Mouse (Mus musculus) thymus, postnatal 14 days (tissue): ENCODE results near the gene Hdgfl3.
A peak's percentile ranks its signal among the peaks of the same experiment; 100 is the strongest.

Experiments used
- DNase-seq: peaks from one replicate; pipeline ENCODE4 v3.0.0; 2021

Hdgfl3 gene

DNA sequence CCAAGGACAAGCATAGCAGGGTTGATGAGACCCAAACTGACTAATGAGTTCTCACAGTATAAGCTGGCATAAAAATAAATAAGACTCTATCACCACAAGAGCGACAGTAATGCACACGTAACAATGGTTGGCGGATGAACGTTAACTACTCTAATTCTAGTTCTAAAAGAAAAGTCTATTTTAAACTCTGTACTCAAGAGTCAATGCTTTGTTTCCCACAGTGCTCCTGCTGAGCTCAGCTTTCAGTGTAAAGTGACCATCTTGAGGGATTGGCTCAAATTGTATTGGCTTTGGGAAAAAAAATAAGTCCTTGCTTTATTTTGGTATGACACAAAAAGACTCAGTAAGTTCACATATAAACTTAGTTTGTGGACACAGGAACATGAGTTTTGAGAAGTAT is 49.1 kb downstream of the Hdgfl3 start:
- no peak for DNase-seq

DNA sequence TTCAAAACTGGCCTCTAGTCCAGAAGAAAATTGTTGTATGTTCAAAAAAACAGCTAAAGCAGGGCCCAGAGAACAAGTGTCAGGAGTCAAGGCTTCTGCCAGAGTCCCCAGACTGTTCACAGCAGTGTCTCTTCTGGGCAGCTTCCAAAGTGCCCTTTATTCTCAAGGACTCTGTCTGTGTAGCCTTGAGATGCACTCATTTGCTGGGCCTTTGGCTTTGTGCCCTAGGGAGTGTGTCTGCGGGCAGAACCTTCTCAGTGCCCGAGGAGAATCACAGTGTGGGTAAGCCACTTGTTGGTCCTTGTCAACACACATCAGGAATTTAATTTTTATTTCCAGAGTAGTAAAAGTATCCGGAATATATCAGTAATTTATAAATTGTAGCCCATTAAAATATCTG is 52.7 kb downstream of the Hdgfl3 start:
- DNase-seq = peak; percentile 16

DNA sequence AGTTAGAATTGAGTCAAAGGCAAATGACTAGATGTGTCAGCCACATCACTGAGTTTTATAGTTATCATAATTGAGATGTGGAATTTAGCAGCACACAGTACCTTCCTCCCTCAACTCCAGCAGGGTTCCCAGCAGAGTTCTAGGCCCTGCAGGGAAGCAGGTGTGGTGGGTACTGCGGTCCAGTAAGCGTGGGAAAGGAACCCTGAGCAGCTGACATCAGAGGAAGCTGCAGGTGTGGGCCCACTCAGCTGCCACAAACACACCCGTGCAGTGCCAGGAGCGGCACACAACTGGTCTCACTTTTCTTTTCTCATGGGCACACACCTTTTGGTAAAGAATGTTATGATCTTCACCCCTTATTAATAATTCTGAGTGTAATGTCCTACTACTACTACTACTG is 53.5 kb downstream of the Hdgfl3 start:
- DNase-seq = peak; percentile 81

DNA sequence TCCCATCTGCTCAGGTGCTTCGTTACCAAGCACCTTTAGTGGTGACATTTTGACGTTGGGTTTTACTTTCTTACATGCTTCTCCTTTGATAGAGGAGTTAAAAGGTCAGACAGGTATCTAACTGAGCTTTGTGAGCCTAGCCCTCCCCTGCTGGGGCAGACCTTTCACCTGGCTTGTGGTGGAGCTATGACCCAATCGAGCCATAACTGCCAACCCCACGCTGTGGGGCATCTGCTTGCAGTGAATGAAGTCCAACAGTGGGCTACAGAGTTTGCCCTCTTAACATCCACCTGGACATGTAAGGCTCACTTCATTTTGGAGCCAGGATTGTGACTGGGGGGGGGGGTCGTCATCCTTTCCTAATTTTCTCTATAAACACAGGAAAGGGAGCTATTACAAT is 54.0 kb downstream of the Hdgfl3 start:
- peak; percentile 19 for DNase-seq

DNA sequence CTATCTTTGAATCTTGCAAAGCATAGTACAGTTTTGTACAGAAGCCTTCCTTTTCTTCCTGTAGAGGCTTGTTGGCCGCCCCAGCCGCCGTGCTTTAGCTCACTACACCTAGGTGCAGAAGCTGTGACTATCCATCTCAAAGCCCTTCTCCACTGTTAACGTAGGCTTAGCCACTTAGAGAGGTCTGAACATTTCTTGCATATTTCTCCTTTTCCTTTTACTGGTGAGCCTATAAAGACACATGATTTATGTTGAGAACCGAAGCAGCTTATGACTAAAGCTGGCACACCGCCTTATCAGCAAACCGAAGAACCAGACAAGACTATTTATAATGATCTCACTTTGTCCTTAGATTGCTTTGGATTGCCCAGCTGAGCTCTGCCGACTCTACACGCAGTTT is 58.9 kb downstream of the Hdgfl3 start:
- no peak for DNase-seq

DNA sequence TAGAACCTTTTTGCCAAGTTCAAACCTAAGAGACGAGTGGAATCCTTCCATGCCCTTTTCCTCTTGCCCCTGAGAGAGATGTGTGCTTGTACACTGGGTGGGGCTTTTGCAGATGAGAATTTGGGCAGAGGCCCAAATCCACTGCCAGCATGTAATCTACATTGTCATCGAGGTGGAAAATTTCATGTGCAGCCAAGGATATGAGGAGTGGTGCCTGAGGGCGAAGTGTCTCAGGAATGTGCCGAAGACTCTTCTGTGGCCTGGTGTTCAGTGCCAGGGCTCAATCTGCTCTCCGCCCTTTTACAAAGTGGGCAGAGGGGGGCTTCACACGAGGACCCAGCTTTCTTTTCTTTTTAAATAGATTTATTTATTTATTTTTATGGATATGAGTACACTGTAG is 59.6 kb downstream of the Hdgfl3 start:
- DNase-seq = no peak

DNA sequence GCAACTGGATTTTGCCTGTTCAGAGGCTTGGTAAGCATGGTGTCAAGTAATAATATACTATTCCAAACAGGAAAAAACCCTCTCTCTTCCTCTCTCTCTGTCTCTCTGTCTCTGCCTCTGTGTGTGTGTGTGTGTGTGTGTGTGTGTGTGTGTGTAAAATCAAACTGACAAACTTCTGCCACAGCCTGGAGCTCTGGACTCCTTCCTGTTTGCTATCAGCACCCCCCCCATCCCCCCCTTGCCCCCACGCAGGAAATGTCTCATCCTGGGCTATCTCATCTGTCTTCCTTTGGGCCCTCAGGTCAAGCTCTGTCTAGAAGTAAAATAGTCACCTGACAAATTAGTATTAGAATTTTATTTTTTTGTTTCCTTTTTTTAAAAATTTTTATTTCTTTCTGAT is 60.5 kb downstream of the Hdgfl3 start:
- no peak for DNase-seq

DNA sequence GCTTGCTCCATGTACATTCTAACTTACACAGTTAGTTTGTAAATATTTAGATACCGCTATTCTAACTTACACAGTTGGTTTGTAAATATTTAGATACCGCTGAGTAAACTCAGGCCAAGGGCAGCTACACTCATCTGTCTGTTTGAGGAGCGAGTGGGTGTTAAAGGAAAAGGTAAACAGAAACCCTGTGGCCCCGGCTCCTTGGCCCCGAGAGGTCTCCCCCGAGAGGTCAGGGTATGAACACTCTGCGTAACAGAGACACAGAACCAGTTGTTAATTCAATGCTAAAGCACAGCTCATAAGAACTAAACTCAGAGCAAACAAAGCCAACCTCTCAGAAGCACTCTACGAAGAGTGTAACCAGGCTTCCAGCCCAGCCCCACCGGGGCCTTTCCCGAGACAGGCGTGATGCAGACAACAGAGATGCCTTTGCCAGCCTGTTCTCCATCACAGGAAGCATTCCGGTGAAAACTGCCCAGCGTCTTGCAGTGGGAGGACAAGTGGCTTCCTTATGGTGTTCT is 61.7 kb downstream of the Hdgfl3 start:
- no peak for DNase-seq

DNA sequence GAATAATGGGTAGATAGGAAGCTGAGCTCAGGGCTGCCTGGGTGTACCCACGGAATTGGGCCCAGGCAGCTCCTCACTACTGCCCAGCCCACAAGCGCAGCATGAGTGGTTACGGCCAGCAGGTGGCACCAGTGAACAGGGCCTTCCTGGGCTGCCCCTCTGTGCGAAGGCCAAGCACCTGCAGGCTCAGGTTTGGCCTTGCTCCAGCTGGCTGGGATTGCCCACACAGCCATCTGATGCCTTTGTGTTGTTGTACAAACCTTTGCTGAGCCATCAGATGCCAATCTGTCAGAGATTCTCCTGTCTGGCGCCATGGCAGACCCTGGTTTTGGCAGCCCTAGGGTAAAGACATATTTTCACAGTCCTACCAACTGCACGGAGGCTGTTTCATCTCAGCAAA is 66.1 kb downstream of the Hdgfl3 start:
- DNase-seq = peak; percentile 84

DNA sequence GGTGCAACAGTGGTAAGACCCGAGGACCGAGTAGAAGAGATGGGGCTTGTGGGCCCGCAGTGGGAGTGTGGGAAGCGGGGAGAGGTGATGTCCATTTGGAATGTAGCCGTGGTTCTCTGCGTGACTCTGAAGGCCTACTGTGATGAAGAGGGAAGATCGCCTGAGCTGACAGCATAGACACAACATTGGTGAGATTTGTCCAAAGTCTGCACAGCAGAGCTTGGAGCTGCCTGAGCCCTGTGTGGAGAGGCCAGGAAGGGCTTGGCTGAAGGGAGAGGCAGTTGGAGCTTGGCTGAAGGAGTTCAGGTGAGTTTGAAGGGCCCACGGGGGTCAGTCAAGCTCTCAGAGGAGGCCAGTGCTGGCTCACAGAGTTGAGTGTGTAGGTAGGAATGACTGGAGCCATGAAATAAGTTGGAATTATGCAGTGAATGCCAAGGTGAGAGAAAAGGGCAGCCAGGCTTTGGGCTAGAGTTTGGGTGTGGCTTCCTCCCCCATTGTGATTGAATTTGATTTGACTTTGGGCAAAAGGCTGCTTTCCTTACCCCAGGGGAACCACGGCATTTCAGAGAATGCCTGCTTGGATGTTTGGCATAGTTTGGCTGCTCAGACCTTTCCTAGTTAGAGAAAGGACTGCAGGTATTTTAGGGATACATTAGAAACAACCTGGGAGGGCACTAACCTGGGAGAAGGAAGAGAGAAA is 66.9 kb downstream of the Hdgfl3 start:
- no peak for DNase-seq

DNA sequence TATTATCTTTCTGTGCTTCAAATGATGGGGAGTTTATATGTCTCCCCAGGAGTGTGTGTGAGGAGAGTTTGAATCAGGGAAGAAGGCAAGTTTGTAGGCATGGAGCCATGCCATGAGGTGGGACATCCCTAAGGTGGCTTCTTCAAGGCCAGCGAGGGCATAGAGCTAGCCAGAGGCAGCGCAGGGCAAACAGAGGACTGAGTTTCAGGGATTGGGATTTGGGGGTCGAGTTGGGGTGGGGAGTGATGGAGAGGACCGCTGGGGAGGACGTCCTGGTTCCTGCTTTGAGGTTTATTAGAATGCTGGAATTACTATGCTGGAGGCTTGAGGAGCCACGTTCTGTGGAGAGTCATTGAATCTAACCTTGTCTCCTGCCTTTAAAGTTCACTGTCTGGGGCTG is 68.3 kb downstream of the Hdgfl3 start:
- DNase-seq = no peak

DNA sequence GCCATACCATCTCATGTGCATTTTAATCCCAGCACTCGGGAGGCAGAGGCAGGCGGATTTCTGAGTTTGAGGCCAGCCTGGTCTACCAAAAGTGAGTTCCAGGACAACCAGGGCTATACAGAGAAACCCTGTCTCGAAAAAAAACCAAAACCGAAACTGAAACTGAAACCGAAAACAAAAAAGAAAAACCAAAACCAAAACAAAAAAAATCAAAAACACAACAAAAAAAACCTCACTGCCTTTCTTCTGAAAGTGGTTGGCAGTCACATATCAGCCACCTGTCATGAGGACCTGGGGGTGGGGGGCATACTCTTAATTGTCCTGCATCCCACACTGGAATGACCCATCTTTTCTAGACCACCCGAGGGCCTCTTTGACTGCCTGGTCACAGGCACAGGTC is 69.7 kb downstream of the Hdgfl3 start:
- no peak for DNase-seq

DNA sequence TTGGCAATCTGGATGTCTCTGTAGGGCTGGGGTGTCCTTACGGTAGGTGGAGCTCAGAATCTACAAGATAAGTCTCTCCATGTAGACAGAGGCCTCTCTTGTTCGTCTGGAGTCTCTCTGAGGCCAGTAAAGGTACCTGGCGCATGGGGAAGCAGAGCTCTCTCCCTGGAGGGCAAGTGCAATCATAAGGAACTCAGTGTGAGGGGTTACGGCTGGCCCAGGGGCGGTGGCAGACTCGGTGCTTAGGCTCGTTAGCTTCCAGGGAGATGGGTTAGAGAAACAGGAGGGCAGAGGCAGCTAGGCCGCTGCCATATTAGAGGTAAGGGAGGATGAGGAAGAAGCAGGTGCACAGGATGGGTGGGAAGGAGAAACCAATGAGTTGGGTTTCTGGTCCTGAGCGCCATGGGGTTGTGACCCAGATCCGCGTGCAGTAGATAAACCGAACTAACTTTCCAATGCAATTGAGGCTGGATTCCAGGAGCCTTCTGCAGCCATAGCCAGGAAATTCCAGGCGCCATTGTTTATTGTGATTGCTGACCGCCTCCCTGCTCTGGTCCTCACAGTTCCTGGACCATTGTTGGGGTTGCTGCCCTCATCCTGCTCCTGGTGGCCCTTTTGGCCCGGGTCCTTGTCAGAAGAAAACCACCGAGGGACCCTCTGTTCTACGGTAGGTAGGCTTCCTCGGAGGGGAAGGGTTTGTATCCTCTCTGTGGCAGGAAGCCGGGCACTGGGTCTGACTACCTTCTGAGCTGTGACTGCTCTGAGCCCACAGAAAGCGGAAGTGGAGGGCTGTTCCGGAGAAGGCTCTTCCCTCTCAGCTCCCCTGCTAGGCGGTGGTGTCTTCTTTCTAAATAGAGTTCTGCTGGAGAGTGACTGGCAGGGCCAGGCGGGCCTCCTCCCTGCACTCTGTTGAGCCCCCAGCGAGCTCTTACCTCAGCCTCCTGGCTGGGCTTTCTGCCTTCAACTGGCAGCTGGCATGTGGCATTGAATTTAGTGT is 71.4 kb downstream of the Hdgfl3 start:
- DNase-seq = peak; percentile 91

DNA sequence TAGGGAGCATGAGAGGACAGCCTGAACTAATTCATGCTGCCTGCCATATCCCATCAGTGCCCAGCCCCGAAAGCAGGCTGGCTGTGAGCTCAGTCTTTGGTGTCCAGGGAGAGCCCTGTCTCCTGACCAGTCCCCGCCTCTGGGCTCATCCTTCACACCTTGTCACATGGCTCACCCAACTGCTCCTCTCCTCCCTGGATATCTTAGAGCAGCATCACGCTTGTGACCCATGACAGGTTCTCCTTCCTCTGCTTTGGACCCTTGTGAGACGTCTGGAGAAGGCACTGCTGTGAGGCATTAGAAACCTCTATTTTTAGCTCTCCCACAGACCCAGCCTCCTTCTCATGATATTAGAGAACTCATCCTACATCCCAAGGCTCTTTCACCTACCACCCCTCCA is 72.4 kb downstream of the Hdgfl3 start:
- DNase-seq = no peak

DNA sequence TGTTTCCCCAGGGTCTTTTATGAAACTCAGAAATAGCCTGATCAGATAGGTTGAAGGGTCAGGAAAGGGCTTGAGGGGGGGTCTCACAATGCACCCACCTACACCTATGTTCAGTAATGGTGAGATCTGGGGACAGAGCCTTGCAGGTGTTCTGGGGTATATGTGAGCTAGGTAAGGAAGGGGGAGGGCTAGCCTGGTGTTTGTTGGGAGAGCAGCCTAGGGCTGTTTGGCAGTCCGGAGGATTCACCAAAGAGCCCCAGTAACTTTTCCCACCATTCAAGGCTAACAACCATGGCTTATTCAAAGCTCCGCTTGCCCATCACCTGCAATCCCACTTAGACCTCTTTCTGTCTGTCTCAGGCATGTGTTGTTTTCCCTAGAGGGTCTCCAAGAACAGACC is 72.8 kb downstream of the Hdgfl3 start:
- no peak for DNase-seq

DNA sequence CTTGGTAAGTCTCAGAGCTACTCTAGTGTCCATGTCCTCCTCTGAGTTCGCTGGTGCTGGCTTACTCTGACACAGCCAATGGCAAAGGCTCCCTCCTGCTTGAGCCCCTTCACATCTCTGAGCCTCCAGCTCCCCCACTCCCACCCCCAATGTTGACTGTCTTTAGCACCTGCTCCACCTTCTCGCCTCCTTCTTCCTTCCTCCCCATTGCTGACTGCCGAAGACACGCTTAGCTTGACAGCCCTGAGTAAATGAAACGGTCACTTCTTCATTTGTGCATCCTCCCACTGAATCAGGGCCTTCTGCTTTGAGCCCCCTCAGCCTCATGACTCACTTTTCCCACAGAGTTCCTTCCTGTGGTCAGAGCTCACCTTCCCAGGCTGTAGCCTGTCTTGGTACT is 73.3 kb downstream of the Hdgfl3 start:
- peak; percentile 77 for DNase-seq

DNA sequence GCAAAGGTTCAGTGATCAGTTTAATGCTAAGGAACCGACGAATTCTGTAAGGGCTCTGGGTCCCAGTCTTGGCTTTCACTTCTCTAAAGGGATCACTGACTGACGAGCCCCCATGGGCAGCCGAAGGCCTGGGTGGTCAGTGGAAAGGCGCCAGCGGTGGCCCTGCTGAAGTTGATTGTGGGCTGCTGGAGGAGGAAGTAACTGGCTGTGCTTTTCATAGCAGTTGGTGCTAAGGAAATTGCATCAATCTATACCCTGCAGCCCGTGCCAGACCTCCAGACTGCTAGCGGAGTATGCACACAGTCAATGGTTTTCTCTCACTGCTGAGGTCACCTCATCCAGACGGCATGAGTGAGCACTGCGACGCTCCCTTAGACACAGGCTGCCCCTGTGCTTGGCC is 74.2 kb downstream of the Hdgfl3 start:
- peak; percentile 57 for DNase-seq

DNA sequence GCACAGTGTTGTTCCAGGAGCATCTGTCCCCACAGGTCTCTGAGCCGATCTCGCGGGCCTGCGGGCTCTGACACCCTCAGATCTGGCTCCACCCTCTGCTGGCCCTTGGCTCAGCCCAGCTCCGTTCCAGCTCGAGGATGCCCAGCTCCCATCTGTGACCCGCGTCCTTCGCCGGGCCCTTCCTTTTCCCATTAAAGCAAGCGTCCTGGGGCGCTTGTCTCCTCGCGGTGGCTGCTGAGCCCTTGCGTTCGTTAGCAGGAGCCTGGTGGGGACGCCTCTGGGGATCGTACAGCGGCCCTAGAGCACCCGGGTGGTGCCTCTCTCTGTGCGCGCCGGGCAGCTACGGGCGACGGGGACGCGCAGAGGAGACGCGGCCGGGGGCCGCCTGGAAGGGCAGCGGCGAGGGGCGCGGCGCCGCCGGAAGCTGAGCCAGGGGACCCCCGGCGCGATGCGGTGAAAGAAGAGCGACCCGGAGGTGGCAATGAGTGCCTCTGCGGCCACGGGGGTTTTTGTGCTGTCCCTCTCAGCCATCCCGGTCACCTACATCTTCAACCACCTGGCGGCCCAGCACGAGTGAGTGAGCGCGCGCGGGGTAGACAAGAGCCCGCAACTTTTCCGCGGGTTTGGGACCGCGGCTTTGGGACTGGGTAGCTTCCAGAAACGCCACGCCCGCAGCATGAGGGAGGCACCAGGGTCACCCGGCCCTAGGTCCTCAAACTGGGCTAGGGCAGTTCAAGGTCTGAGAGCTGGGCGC is 75.1 kb downstream of the Hdgfl3 start, which contains the start of gene Tm6sf1:
Gene Tm6sf1 (plus strand): TSS at position 34 of the 754 bp plus-strand sequence.
- peak; percentile 68 for DNase-seq

DNA sequence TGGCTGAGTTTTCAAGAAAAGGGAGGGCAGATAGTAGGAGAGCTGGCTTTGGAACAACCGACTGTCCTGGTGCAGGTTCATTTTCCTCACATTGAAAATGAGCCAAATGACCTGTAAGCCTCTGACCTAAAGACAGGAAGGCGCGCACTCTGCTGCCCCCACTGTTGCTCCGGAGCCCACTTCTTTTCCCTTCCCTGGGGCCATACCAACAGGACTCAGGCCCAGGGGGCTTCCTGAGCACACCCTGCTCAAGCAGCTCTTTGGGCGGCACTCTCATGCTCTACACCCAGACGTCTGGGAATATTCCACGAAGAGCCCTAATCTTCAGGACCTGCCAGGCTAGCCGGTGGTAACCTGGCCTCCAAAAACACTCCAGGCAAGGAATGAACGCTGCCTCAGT is 76.0 kb downstream of the Hdgfl3 start:
- no peak for DNase-seq

DNA sequence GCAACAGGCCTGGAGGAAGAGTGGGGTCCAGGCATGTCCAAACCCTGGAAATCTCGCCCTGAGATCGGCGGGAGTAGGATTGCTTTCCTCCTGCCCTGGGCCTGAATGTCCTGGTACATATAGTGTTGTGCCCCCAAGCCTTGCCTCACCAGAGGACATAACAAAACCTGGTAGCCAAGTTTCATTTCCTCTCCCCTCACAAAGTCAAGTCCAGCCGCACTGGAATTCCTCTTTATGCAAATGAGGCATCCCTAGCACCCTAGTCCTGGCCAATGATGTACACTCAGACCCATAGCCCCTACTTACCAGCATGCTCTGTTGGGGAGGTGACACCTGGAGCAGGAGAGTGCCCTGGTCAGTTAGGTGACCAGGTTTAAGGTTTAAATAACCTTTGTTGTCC is 78.1 kb downstream of the Hdgfl3 start:
- DNase-seq = no peak

DNA sequence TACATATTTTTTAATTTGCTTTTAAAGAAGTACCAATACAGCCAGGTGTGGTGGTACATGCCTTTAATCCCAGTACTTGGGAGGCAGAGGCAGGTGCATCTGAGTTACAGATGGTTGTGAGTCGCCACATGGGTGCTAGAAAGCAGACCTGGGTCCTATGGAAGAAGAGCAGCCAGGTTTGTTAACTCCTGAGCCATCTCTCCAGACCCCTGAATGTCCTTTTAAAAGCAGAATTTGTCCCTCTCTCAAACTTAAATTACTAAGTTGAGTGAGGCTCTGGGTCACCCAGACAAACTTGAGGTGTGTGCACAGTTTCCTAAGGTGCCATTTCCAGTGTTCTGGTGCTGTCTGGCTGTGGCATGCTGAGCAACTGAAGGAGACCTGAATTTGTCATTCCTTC is 78.6 kb downstream of the Hdgfl3 start, which contains the start of gene Gm10160:
Gene Gm10160 (minus strand): TSS at position 101 of the 400 bp plus-strand sequence.
- DNase-seq = no peak

DNA sequence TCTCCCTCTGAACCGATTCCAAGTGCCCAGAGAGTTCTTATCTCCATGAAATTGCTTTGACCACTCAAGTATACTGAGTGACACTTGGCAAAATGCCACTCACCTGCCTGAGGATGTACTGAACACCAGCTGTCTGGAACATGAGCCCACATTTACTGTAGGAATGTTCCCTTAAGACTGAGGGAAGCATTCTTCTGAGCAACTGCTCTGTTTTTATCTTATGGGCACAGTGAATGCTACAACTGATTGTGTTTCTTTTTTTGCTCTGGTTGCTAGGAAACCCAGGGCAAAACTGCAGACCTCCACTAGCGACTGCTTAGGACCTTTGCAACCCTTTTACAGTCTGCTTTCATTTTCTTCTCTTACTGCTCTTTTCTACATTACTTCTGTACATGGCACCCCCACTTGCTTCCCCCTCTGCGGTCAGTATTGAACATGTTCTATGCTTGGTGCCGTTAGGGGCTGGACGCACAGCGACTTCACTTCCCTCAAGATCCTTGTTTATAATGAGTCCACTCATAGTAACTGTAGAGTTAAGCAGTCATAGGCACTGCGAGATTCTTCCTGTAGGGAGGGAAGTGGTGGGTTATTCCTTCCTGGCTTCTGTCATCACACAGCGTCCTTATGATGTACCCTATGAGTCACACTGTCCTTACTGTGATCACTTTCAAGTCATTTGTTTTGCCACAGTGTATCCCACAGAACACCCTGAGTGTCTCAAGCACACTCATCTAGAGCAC is 79.5 kb downstream of the Hdgfl3 start:
- no peak for DNase-seq
